Mouse (Mus musculus) gonadal fat pad, adult 2 months (tissue): Measurements from ENCODE around the gene Ropn1. TPM values are rescaled to one million over a fixed set of nuclear protein-coding genes. Genes with fewer than 3 reads are reported as not detected.
"Not testable (repeated sequence)": the region's sequence is repeated elsewhere in the genome, so short reads cannot be mapped to it uniquely, and the experiment has no call there.

Experiments used
- DNase-seq: peaks from one replicate; pipeline ENCODE4 v3.0.0-alpha.2; 2012; ENCODE audit warnings: low read depth
- polyA plus RNA-seq: library from polyadenylated mRNA; depleted of rRNA; stranded (reverse); fragments of >200 nt; gene quantifications from 2 replicates; pipeline ENCODE4 v1.2.3, GENCODE M21; 2012; rRNA removed

The Ropn1 gene
- polyA plus RNA-seq, 1 experiment: 1.3 TPM

GRCm38 (mm10) chr16:34690334-34691144 lies 40.8 kb downstream of the Ropn1 start, which contains the start of gene Ccdc14:
Ccdc14 (plus strand) TSS chr16:34690616.
- DNase-seq: no peak

- DNase-seq: no peak
Observed at GRCm38 (mm10) chr16:34691156-34691555, 41.4 kb downstream of the Ropn1 start.

- no peak for DNase-seq
Observed at GRCm38 (mm10) chr16:34694477-34694876, 44.8 kb downstream of the Ropn1 start.

- DNase-seq: not testable (repeated sequence)
Observed at GRCm38 (mm10) chr16:34698721-34699120, 49.0 kb downstream of the Ropn1 start.

- no peak for DNase-seq
Observed at GRCm38 (mm10) chr16:34700165-34700827, 50.6 kb downstream of the Ropn1 start.

- no peak for DNase-seq
Observed at GRCm38 (mm10) chr16:34700828-34701216, 51.1 kb downstream of the Ropn1 start.

GRCm38 (mm10) chr16:34706019-34706418 lies 56.3 kb downstream of the Ropn1 start:
- no peak for DNase-seq

- no peak for DNase-seq
Observed at GRCm38 (mm10) chr16:34706487-34706946, 56.8 kb downstream of the Ropn1 start.

GRCm38 (mm10) chr16:34711481-34711880 lies 61.8 kb downstream of the Ropn1 start:
- DNase-seq: no peak

- no peak for DNase-seq
Observed at GRCm38 (mm10) chr16:34725156-34725555, 75.4 kb downstream of the Ropn1 start.

Other genes with a start within 250 kb of the Ropn1 start
- 3.9 and 6.6 TPM in 2 replicates for gene Kalrn, start 76.4 kb upstream of the Ropn1 start, polyA plus RNA-seq
- 1.6 and 1.7 TPM in 2 replicates for gene Ccdc14, start 40.7 kb downstream of the Ropn1 start, polyA plus RNA-seq
- 243 and 264 TPM in 2 replicates for gene Mylk, start 95.3 kb downstream of the Ropn1 start, polyA plus RNA-seq